Mouse (Mus musculus) Muller cell, postnatal 12 days (primary cell): ENCODE results near the gene Kctd2.
"Not testable (repeated sequence)": the region's sequence is repeated elsewhere in the genome, so short reads cannot be mapped to it uniquely, and the experiment has no call there.

Experiments
- DNase-seq: peaks from one replicate; pipeline ENCODE4 v3.0.0-alpha.2; 2015; ENCODE audit errors: inconsistent ontology term

Gene Kctd2

DNA sequence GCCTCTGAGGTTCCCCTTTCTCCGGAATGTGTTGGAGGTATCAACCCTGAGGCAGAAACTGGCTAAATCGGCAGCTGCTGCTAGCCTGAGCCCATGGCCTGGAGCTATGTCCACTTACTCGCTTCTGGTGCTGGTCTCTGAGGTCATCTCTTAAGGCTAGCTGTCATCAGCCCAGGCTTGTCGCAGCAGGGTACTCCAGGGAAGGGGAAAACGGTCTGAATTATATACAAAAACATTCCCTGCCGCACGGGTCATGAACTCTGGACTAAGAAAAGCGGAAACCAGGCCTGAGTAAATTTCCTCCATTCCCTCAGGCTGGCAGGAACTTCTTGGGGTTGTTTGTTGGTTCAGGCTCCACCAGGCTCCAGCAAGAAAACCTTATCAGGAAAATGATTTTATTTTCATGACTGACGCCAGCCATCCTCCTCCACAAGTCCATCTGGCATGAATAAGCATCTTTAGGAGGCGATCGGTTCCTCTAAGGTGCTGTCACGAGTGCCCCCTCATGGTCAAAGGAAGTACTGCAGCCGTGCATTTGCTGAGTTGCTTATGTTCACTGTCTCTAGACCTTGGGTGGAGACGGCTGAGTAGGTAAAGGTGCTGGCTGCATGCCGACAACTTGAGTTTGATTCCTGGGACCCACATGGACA, 53.8 kb downstream of the Kctd2 start:
- peak; percentile 71 for DNase-seq

DNA sequence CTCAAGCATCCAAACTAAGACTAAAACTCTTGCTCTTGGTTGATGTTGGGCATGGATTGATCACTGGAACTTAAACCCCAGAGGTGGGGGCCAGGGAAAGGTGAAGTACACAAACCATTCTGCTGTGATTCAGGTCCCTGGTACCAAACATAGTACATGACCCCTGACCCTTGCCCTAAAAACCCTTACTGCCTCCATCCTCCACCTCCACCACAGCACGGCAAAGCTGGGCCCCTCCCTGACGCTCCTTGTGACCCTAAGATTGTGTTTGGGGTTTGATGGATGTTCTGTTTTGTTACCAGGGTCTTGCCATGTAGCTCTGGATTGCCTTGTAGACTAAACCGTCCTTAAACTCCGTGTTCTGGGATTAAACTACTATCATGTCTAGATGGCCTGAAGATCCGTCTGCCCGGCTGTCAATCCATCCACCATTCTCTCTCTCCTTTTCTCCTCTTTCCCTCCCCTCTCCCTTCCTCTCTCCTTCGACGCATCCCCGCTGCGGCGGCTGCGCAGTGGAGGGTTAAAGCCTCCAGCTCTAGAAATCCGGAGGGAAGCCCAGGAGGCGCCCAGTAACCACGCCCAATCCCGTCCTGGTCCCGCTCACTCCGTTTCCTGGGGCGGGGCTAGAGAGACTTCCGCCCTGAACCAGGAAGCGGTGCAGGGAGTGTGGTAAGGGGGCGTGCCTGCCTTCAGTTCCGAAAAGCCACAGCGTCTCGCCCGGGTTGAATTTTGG, 55.3 kb downstream of the Kctd2 start, which contains the start of gene Armc7:
Gene Armc7 (plus strand): TSS at position 643 of the 733 bp plus-strand sequence.
- DNase-seq, result peak; percentile 96

DNA sequence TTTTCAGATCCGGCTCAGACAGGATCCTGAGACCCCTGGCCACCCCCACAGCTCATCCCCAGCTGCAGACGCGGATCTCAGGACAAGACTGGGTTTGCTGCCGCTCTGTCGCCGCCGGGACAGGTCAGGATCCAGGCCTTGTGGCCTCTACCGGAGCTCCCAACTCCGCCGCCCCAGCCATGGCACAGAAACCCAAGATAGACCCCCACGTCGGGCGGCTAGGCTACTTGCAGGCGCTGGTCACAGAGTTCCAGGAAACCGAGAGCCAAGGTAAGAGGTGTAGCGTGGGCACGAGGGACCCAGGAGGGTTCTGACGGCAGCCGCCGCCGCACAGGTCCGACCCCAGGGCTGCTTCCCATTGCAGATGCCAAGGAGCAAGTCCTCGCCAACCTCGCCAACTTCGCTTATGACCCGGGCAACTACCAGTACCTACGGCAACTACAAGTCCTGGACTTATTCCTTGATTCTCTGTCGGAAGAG, 55.9 kb downstream of the Kctd2 start:
- DNase-seq, result peak; percentile 10

DNA sequence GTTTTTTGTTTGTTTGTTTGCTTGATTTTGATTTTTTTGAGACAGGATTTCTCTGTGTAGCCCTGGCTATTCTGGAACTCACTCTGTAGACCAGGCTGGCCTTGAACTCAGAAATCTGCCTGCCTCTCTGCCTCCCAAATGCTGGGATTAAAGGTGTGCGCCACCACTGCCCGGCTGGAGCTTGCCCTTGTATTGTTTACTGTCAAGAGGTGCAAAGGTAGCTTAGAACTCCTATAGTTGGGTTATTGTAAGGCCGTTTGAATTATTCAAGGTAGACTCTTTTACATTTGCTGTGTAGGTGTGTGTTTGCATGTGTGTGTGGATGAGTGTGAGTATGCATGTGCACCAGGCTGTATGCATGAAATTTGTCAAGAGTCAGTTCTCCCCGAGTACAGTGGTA, 56.7 kb downstream of the Kctd2 start:
- not testable (repeated sequence) for DNase-seq

DNA sequence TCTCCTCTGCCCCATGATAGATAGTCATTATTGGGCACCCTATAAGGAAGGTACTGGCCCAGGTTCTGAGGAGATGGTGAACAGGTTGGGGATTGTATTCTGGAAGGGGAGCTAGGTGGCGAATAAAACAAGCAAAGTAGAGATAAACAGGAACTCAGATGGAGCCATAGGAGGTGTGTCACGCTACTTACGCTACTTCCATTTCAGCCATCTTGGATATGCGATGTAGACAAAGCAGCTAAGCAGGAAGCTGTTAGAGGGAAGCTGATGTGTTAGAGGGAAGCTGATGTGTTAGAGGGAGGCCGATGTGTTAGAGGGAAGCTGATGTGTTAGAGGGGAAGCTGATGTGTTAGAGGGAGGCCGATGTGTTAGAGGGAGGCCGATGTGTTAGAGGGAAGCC, 57.5 kb downstream of the Kctd2 start:
- DNase-seq, result not testable (repeated sequence)

DNA sequence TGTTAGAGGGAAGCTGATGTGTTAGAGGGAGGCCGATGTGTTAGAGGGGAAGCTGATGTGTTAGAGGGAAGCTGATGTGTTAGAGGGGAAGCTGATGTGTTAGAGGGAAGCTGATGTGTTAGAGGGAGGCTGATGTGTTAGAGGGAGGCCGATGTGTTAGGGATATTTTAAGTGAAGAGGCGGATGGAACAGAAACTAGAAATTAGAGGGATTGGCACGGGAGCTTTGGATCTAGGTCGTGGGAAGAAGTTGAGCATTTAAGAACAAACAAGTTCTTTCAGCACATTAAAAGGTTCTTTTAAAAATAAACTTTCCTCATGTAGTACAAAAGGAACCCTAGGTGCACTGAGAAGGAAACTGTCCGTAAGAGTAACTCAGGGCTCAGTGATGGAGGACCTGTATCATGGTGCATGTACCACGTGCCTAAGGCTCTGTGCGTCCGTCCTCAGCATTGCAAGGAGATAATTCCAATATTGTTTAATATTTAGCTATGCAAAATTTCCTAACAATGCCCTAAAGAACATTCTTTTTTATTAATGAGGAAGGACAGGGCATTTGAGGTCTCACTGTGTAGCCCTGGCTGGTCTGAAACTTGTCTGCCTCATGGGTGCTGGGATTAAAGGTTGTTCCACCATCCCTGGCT, 58.5 kb downstream of the Kctd2 start:
- no peak for DNase-seq
